Mouse (Mus musculus): Measurements from ENCODE around the gene Espnl. TPM values are rescaled to one million over a fixed set of nuclear protein-coding genes. Genes with fewer than 3 reads are reported as not detected.

Gene Espnl
- total and polyA plus RNA-seq, 3 experiments = 7.0 to 11.2 (median 9.8) TPM

GRCm38 (mm10) chr1:91292101-91292825, 29.6 kb upstream of the Espnl start:
- H3K9ac ChIP-seq (ENCODE audit: insufficient read depth, low read depth) = no peak overlapping the region
- H3K27me3 ChIP-seq (replicated peaks) = no peaks in the 10 kb centered on the region
- H3K4me2 ChIP-seq (ENCODE audit: insufficient read depth, low read depth, poor library complexity, severe bottlenecking) = no peak overlapping the region
- H3K36me3 ChIP-seq (replicated peaks in 1 of 2; ENCODE audit: control insufficient read depth in 1 of 2, insufficient read depth in 1 of 2, low read length in 1 of 2) = peaks cover 13 to 68% of the 10 kb centered on the region in 2 experiments
- dilution Hi-C loops (cut with MboI; ENCODE audit: extremely low pct_ligation_motif_present, extremely low pct_unique_long_range_greater_than_20kb, low sequenced_read_pairs) (no loop called here), in situ Hi-C loops (cut with MboI; ENCODE audit: low pct_ligation_motif_present, low pct_unique_long_range_greater_than_20kb, low sequenced_read_pairs) (no loop called here)
- H3K4me3 ChIP-seq (replicated peaks in 1 of 3; ENCODE audit: low read depth in 2 of 3, low read length in 2 of 3, poor library complexity in 1 of 3) = no peak overlapping the region
- no peaks in the 10 kb centered on the region for H3K79me2 ChIP-seq (replicated peaks; ENCODE audit: control insufficient read depth, extremely low read depth, insufficient read depth, poor library complexity, severe bottlenecking)
- no peak for TF ChIP-seq POLR2A (IDR thresholded peaks at IDR 0.05; ENCODE audit: low read depth, low read length)
- no peak for TF ChIP-seq ETS1 (conservative IDR thresholded peaks at IDR 0.05; ENCODE audit: low read depth, low read length)
- no peak for TF ChIP-seq MAX (IDR thresholded peaks at IDR 0.05; ENCODE audit: low read length)
- TF ChIP-seq MAFK (IDR thresholded peaks at IDR 0.05; ENCODE audit: insufficient replicate concordance, low read length) = no peak
- no peak for TF ChIP-seq BHLHE40 (IDR thresholded peaks at IDR 0.05; ENCODE audit: low read depth, low read length)
- no peak for TF ChIP-seq MEF2A (IDR thresholded peaks at IDR 0.05; ENCODE audit: borderline replicate concordance, low read depth, low read length)
- no peak for TF ChIP-seq ZMIZ1 (IDR thresholded peaks at IDR 0.05; ENCODE audit: low read depth, low read length)
- TF ChIP-seq KAT2A (IDR thresholded peaks at IDR 0.05; ENCODE audit: insufficient replicate concordance, low read length) = no peak
- H3K27ac ChIP-seq (ENCODE audit: insufficient read depth, low read depth) = no peak overlapping the region
- no peaks in the 10 kb centered on the region for H3K9me3 ChIP-seq (replicated peaks; ENCODE audit: low read length)
- no peak for DNase-seq (ENCODE audit: extremely low read depth)
- H3K4me1 ChIP-seq (ENCODE audit: control insufficient read depth in 1 of 2, insufficient read depth in 2 of 2) = peaks cover 0 to 4% of the 10 kb centered on the region in 2 experiments; a peak in 1 of 4 replicates

DNA sequence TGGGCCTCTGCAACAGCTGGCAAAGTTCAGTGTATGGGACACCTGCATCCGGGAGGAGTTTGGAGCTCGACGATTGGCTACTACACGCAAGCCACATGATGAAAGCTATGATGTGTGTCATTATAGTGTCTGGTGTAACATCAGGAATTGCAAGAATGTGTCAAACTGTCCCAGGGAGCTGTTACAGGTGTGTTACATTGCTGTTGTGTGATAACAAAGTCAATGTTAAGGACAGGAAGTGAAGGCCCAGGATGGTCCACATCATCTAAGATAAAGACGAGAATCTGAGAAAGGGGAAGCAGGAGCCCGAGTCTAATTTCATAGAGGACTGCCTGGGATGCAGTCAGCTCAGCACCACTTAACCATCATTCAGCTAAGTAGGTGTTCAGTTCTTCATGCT, 26.3 kb upstream of the Espnl start:
- DNase-seq (ENCODE audit: extremely low read depth) = no peak
- no peak overlapping the region for H3K27ac ChIP-seq (ENCODE audit: insufficient read depth, low read depth)
- no peaks in the 10 kb centered on the region for H3K9me3 ChIP-seq (replicated peaks; ENCODE audit: low read length)
- H3K4me2 ChIP-seq (ENCODE audit: insufficient read depth, low read depth, poor library complexity, severe bottlenecking) = no peak overlapping the region
- TF ChIP-seq NRF1 (IDR thresholded peaks at IDR 0.05; ENCODE audit: low read depth, low read length) (no peak), MXI1 (IDR thresholded peaks at IDR 0.05; ENCODE audit: low read depth, low read length) (no peak), EP300 (IDR thresholded peaks at IDR 0.05; ENCODE audit: low read length) (no peak), CHD1 (IDR thresholded peaks at IDR 0.05; ENCODE audit: low read depth, low read length) (no peak), IRF4 (IDR thresholded peaks at IDR 0.05; ENCODE audit: low read depth, low read length) (no peak), KAT2A (IDR thresholded peaks at IDR 0.05; ENCODE audit: insufficient replicate concordance, low read length) (no peak), TCF12 (IDR thresholded peaks at IDR 0.05; ENCODE audit: low read depth, low read length) (no peak), RAD21 (IDR thresholded peaks at IDR 0.05; ENCODE audit: low read depth, low read length) (no peak), MAZ (IDR thresholded peaks at IDR 0.05; ENCODE audit: low read depth, low read length) (no peak), USF1 (IDR thresholded peaks at IDR 0.05; ENCODE audit: low read depth, low read length) (no peak), ETS1 (conservative IDR thresholded peaks at IDR 0.05; ENCODE audit: low read depth, low read length) (no peak), JUND (conservative IDR thresholded peaks at IDR 0.05; ENCODE audit: low read depth, low read length) (no peak), ZKSCAN1 (IDR thresholded peaks at IDR 0.05; ENCODE audit: borderline replicate concordance, low read depth, low read length) (no peak), JUN (IDR thresholded peaks at IDR 0.05; ENCODE audit: insufficient read depth, low read depth, low read length) (no peak), MAX (IDR thresholded peaks at IDR 0.05; ENCODE audit: low read length) (no peak), E2F4 (IDR thresholded peaks at IDR 0.05; ENCODE audit: insufficient replicate concordance, low read depth, low read length) (no peak)
- dilution Hi-C loops (cut with MboI; ENCODE audit: extremely low pct_ligation_motif_present, extremely low pct_unique_long_range_greater_than_20kb, low sequenced_read_pairs) (no loop called here), in situ Hi-C loops (cut with MboI; ENCODE audit: low pct_ligation_motif_present, low pct_unique_long_range_greater_than_20kb, low sequenced_read_pairs) (no loop called here)
- no peak overlapping the region for H3K9ac ChIP-seq (ENCODE audit: insufficient read depth, low read depth)
- no peak overlapping the region for H3K4me3 ChIP-seq (replicated peaks in 1 of 3; ENCODE audit: low read depth in 2 of 3, low read length in 2 of 3, poor library complexity in 1 of 3)
- H3K36me3 ChIP-seq (replicated peaks in 1 of 2; ENCODE audit: control insufficient read depth in 1 of 2, insufficient read depth in 1 of 2, low read length in 1 of 2) = peaks cover 4 to 40% of the 10 kb centered on the region in 2 experiments
- H3K79me2 ChIP-seq (replicated peaks; ENCODE audit: control insufficient read depth, extremely low read depth, insufficient read depth, poor library complexity, severe bottlenecking) = peaks cover 4% of the 10 kb centered on the region; the same call in 1 of the 2 replicates
- H3K27me3 ChIP-seq (replicated peaks) = no peaks in the 10 kb centered on the region
- peaks cover 5 to 16% of the 10 kb centered on the region in 2 experiments for H3K4me1 ChIP-seq (ENCODE audit: control insufficient read depth in 1 of 2, insufficient read depth in 2 of 2)

Data from CH12.LX (cell line).